Mouse (Mus musculus): ENCODE results near the gene Egf. TPM values are rescaled to one million over a fixed set of nuclear protein-coding genes. Genes with fewer than 3 reads are reported as not detected.
A peak's percentile ranks its signal among the peaks of the same experiment; 100 is the strongest.
"Not testable (repeated sequence)": the region's sequence is repeated elsewhere in the genome, so short reads cannot be mapped to it uniquely, and the experiment has no call there.

Gene Egf
- total RNA-seq (2021), result 1.6 and 1.8 TPM in 2 replicates
- long read RNA-seq, partial matches to known transcripts, result 0 of 2 reads
- long read RNA-seq, other reads (novel, unspliced or antisense), result 2 of 2 reads

DNA sequence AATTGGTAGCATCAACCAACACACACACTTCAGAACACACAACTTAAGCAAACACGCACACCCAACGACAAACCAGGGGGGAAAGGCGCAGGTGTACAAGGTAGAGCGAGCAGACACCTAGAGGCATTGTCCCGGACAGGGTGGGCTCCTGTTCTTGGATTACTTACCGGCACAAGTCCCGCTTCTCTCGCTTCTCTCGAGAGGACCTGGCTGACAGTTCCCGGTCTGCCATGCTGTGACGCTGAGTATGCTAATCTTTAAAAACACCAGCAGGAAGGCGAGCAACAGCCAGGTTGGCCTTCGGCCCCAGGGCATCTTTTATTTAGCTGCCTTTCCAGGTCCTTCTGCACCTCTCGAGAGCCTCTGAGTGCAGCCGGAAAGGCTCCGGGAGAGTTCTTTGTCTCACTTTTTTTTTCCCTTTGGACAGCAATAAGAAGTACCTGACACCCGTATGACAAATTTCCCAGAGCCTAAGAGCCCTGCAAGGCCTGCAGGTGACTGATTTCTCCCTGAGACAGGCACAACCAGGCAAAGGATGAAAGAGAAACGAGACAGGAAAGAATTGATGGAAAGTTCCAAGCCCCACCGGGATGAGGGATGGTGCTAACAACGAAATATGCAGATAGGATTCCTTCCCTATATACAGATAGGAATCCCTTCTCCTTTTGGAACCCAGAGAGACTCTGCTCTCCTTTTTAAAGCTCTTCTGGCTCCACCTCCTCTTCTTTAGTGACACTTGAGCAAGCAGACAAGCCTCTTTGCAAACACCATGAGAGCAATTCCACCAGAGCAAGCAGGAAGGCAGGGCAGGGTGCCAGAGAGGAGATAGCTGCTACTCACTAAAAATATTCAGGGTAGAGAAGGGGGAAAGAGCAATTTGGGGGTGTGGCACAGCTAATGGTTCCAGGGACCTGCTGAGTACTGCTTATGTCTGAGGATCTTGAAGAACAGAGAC is at the start of gene Egf:
Gene Egf, minus strand, starts transcription at position 667 of the 955 bp plus-strand sequence.
- DNase-seq, result peak; percentile 2

DNA sequence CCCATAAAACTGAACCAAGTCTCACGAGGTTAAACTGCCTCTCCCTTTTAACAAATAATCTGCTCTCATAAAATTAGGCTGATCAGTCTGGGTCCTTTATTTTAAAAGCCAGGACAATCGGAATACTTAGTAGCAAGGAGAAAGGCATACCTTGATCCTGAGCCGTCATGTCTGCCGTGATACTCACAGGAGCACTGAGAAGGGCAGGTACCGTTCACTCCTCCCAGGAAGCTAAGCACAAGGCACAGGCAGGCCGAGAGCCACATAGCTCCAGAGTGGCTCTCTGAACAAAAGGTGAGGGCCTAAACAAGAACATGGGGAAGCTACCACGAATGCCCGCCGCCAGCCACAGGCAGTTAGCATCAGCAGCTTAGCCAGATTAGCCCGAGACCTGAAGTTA is 48.6 kb upstream of the Egf start, which contains the start of gene Lrit3:
Gene Lrit3, minus strand, starts transcription at position 266 of the 400 bp plus-strand sequence.
- DNase-seq, result no peak

DNA sequence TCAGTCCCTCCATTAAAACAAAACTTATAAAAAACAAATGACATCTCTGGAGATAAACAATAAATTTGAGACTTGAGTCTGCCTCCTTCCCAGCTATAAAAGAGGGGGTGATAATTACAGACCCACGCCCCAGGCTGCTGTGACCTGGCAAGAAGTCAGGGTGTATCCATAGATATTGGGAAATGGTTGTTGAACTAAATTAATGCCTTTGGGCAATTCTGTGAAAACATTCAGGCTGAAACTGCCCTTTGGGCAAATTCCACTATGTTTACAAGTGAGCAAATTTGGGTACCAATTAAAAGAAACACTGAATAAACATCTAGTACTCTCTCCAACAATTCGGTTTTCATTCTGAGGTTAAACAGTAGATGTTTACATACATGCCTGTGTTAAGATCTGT is 43.9 kb upstream of the Egf start:
- DNase-seq, result no peak

DNA sequence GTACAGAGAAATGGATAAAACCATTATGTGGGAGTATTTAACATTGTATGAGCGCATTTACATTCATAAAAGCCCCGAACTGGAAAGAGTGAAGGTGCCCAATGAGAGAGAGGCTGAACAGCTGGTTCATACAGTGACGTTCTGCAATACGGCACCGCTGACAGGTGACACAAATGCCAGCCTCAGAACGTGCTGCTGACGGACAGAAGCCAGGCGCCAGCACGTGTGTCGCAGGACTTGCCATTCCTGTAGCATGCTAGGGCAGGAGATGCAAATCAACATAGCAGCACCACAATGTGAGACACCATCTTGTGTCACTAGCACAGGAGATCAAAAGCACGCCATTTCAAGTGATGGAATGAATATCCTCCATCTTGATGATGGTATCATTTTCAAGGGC is 43.4 kb upstream of the Egf start:
- DNase-seq, result no peak

DNA sequence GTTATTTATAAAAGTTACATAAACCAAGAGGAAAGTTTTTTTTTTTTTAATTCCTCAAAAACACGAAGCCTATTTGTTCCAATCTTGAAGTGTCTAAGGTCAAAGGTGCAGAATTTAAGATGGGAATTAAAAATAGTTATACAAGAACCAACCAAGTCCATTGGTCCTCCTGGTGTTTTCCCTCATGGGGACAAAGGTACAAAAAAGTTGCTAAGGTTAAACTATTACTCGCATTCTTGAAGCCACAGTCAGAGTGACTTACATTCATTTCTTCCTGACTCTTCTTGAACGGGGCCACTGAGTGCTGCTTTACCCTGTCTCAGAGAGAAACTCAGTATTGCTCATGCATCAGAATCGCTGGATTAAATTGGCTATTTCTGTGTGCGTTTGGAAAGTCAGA is 42.2 kb upstream of the Egf start:
- no peak for DNase-seq

DNA sequence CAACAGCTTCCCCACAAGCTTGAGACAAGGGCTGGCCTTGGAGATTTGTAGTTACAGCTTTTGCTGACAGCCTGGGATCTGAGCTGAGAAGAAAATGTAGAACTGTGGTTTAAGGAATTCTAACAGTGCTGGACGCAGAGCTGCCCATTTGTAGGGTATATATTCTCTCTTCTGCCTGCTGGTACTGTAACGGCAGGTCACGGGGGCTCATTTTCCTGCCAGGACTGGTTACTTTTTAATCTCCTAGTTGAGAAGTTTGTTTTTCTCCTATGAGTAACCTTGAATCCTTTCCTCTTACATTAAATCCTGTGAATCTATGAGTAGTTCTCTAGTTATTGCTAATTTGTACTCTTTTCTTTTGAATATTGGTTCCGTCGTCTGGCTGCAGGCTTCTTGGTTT is 38.7 kb upstream of the Egf start:
- no peak for DNase-seq

DNA sequence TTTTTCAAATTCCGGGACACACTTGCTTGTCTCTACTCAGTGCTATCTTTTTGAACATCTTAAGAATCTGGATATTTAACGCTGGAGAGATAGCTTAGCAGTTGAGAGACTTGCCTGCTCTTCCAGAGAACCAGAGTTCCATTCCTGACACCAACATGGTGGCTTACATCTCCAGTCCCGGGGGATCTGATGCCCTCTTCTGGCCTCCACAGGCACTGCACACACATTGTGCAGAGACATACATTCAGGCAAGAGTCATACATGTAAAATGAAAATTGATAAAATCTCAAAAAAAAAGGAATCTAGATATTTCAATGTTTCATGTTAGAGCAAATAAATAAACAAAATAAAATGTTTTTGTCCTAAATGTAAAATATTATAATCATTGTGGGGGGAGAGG is 27.6 kb upstream of the Egf start:
- DNase-seq, result no peak

DNA sequence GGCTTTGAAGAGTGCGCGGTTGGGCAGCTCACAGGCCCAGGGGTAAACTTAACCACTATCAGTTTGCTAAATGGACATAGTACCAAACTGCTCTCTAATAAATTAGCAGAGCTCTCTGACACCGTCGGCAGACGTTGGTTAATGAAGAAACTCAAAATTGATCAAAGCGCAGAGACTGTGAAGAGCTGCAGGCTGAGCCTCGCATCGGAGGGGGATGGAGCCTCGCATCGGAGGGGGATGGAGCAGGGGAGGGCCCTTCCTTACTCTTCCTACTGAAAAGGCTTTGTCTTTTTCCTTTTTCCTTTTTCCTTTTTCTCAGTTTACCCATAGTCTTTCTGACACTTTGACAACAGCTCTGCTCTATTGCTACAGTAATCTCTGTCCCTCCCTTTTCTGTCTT is 26.3 kb upstream of the Egf start:
- no peak for DNase-seq

DNA sequence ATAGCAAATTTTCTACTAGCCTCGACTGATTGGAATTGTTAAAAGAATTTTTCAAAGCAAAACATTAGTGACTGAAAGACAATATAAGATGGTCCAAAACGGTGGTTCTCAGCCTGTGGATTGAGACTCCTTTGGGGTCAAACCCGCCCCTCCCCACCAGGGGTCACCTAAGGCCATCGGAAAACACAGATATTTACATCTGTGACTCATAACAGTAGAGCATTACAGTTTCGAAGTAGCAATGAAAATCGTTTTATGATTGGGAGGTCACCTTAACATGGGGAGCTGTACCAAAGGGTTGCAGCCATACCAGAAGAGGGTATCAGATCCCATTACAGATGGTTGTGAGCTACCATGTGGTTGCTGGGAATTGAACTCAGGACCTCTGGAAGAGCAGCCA is 16.1 kb upstream of the Egf start:
- DNase-seq, result no peak

DNA sequence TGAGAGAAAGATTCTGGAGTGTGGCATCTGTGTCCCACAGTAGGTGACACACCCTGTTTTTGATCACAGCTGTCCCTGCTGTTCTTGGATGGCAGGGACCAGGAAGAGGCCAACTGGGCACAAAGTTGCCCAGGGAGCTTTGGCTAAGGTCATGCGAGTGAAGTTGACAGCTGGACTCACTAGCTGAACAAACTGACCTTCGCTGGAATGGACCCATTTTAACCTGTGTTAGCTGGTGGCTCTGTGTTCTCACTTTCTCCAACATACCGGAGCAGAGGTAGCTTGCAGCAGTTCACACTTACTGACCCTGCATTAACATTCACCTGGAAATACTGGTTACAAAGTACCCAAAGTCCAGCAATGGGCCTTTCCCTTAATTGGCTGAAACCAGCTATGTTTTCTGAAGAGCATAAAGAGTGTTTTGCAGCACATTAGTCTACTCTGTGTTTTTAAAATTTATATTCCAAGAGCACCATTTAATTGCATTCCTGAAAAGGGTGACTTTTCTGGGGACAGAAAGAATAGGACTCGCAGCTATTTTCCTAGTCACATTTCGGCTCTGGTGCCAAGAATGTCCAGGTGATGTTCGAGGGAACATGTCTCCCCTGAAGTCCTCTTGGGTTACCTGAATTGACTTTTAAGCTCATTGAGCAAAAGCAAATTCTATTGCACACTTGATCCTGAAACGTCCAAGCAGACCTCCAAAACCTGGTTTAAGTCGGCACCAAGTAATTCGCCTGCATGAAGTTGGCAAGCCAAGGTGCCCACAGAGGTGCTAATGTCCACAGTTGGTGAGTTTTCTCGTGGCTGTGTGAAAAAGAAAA is 12.1 kb upstream of the Egf start:
- DNase-seq, result no peak

DNA sequence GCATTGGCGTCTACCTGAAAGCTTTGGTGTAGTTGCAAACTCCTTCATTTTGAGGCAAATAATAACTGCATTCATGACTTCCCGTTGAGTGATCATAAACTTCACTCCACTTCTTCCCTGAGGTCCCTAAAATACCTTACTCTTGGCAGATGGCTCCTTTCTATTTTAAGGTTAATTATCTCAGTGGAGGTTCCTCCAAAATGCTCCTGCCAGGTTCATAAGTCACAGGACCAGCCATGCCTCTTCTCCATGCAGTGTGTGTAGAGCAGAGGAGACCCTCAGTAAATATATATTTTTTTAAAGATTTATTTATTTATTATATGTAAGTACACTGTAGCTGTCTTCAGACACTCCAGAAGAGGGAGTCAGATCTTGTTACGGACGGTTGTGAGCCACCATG is 11.0 kb upstream of the Egf start:
- DNase-seq, result no peak

DNA sequence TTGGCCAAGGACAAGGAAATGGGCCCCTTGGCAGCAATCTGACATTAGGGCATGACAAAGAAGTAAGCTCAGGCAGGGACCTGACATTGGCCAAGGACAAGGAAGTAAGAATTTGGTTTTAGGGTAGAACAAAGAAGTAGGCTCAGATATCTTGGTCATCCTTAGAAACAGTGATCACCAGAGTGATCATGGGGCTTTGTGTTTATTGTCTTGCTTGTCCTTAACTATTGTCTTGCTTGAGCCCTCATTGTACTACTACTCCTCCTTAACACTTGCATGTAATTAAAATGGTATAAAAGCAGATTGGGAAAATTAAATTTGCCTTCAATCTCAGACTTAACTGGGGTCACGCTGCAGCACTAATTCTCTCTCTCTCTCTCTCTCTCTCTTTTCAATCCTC is 2.5 kb upstream of the Egf start:
- not testable (repeated sequence) for DNase-seq

DNA sequence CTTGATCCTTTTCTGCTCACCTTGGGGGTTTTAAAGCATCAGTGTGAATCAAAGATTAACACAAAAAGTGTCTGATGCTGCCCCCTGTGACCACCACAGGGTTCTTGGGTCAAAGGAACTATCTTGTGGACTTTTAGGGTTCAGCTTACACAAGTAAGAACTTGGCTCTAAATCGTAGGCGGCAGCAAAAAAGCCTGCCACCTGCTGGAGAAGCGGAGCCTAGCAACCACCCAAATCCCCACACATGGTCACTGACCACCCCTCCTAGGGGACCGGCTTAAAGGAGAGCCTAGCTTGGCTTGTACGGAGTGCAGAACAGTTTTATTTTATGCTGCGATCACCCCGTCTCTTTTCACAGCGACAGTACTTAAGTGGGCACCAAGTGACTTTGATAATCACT is 10.3 kb downstream of the Egf start:
- DNase-seq, result peak; percentile 13

DNA sequence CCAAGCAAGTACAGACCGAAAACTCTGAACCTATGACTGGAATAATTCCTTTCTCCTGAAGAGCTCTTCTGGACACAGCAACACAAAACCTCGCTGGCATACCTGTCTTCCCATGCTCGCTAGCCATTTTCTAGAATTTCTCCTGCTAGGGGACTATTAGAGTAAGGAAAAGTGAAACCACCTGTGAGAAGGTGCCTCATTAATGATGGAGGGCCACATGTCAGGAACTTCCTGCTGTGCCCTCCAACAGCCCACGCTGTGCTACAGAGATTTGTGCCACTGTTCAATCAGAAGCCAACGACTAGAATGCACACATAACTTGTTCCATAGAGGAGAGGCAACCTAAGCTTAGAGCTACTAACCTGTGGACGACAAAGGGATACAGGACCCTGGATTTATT is 12.3 kb downstream of the Egf start:
- no peak for DNase-seq

DNA sequence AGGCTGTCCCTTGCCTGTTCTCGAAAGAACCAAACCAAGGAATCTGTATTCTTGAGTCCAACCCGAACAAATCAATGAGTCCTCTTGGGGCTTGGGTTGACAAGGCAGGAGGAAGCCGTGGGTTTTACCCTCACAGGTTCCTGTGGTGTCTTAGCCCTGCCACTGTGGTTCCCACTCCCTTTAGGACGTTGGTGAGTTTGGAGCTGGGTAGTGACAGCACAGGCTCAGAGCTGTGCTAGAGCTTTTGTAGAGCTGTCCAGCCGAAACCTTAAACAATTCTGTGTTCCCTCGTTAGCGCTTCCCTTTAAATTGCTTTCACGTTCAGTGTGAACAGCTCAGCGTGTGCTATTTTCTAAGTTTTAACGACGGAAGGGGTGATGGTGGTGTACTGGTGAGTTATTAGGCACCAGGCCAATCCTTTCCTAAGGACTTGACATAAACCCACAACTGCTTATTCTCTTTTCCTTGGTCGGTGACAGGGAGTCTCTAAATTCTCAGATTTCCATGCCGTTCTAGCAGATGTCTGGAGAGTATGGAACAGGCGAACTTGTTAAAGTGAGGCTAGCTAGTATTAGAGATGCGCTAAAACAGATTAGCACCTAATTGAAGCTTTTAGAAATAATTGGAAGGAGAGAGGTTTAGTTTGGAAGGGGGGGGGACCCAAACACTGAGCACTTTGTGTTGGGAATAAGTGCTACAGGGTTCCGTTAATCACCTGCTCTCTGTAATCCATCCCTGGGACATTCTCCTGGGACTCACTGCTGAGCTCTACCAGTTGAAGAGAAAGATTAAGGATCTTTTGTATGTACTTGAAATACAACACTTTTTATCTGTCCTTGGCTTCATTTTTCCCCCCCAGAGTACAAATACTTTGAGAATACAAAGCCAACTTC is 16.6 kb downstream of the Egf start:
- no peak for DNase-seq

DNA sequence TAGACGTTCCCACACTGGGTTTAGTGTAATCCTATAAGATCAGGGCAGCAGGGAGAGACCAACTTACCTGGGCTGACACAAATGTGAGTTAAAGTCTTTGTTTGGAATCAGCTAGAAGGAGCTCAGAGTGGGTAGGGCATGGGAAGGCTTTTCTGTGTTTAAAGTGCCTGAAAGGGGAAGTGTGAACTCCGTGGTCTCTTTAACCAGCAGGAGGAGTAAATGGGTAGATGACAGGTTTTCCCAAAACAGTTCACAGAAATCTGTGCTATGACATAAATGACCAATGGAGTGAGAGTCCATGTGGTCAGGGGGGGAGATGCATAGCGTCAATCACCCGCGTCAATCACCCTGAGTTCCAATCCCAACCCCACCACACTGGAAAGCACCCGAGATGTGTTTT is 23.5 kb downstream of the Egf start:
- no peak for DNase-seq

DNA sequence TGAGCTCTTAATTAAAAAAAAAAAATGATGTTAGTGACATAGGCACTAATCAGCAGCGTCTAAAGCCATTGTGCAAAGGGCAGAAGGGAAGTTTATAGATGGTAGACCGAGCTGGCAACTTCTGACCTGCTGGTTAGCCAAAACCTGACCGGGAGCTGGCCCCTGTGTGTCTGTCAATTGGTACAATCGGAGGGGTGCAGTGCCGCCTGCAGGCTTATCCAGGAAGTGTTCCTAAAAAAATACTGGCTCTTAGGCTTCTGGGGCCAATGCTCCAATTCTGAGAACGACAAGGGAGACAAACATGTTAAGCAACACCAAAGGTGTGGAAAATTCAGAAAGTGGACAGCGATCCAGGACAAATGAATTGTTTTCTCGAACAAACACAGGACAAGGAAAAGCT is 24.7 kb downstream of the Egf start:
- DNase-seq, result peak; percentile 21

DNA sequence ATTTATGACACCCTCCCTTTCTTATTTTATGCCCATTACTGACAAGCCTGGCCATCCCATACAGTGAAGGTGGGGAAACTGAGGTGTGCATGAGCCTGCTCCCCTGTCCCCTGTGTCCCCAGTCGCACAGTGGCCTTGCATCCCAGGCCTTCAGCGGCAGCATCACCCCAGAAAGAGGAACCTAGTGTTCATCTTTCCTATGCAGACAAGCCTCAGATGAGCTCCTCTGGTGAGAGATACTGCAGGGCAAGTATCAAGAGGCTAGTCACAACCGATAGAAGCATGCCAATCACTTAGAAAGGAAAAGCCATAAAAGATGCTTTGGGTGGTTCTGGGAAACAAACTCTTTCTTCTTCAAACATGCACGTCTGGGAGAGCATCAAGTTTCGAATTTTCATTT is 25.2 kb downstream of the Egf start:
- DNase-seq, result no peak

DNA sequence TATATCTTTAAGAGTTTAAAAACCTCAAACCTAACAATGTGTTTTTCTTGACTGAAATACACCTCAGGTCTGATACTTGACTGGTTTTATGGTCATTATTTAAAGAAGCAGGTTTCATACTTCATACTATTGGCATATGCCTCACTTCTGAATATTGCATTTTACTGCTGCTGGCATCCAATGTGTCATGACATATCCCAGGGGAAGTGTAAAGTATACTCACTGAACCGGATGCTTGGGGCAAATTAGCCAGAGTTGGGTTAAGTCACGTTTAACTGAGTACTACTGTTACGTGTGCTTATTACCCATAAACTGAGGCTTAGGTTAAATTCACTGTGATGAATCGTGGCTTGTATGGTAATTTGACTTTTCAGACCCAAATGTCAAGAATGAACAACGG is 29.5 kb downstream of the Egf start:
- no peak for DNase-seq

DNA sequence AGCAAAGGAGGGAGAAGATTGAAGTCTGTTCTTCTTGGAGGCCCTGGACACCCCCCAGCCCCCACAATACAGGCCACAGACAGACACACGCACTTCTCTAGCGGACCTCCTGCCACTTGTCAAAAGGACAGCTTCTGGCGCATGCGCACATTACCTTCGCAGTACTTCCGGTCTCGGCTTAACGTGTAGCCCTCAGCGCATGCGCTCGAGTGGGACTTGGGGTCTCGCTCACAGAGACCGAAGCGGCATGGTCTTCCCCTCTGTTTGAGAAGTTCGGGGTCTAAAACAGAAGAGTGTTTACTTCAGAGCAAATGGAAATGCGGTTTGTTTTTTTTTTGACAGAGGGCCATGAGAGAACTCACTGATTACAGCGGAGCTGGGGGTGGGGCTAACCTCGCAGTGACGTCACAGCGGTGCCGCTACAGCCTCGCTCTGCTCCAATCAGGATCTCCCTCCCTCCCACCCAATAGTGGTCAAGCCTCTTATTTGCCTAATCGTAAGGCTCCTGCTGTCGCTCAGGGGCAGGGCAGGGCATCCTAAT is 30.1 kb downstream of the Egf start:
- DNase-seq, result peak; percentile 92

DNA sequence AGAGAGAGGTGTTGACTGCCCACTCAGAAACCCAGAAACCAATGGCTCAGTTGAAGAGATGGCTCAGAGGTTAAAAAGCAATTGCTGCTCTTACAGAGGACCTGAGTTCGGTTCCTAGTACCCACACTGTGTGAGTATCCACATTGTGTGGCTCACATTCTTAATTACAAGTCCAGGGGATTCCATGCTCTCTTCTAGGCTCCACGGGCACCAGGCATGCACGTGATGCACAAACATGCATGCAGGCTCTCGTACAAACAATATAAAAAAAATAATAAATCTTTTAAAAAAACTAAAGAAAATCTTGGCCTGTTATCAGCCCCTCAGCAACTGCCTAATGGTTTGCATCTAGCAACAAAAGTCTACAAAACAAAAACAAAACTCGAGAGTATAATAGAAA is 30.6 kb downstream of the Egf start:
- no peak for DNase-seq

DNA sequence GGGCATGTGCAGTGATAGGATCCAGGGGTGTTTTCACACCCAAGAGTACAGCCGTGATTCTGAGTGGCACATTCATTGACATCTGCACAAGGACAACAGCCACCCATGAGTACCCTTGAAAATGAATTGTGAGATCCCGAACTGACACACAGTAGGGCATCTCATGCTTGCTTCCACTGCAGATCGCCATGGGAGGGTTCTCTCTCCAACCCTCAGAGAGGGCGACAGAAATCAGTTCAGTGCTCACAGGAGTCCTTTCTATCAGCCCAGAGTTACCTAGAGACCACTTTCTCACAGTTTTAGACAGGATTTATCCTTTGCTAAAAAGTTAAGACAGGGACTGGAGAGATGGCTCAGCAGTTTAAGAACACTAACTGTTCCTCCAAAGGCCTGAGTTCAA is 31.8 kb downstream of the Egf start:
- no peak for DNase-seq
